Mouse (Mus musculus): ENCODE measurements at regions not wholly inside any gene's neighbourhood (a gene's known extent, or its start where the extent isn't known, plus 50 kb on each side); places are given as distances from the start of the nearest gene placed in this dataset.

DNA sequence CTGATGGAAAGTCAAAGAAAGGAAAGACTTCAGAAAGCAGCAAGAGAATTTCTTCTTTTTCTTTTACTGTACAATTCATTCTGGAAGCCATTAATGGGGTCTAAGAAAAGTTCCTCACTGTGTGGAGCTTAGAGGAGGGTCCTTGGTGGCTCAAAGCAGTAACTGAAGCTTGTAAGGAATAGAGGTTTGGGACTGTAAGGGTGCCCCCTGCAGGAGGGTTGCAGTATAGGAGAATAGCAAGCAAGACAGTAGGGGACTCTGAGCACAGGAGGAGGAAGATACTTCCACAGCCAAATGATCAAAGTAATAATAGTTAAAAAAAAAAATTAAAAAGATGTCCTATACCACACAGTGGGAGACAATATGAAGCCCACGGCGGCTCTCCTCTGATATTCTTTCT, 382.8 kb upstream of the Gm6657 start:
- no peak for TF ChIP-seq CEBPB (IDR thresholded peaks at IDR 0.05; ENCODE audit: low read depth)
- TF ChIP-seq MAX (IDR thresholded peaks at IDR 0.05): no peak
